Mouse (Mus musculus): ENCODE data around the gene Ptprt. TPM values are rescaled to one million over a fixed set of nuclear protein-coding genes. Genes with fewer than 3 reads are reported as not detected.
"Not testable (repeated sequence)": the region's sequence is repeated elsewhere in the genome, so short reads cannot be mapped to it uniquely, and the experiment has no call there.

Ptprt gene
- polyA plus RNA-seq, 1 experiment from 2014 or later = 15.0 TPM

DNA sequence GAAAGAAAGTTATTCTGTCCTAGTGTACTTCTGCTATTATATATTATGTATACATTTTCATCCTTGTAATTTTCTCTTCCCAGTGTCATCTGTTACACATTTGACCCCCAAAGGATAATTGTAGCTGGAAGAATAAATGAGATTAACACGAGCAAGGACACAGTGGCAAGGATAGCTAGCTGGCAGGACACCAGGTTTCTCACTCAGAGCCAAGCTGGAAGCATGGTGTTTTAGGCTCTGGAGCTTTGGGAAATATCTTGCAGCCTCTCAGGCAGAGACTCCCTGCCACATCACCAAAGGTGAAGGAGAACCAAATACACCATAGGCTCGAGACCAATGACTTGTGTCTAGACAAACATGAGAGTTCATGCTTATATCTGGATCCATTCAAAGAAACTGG lies 1141.3 kb downstream of the Ptprt start:
- 69% methylated on average over 2 of the region's 2 CpGs for WGBS
- H3K4me1 ChIP-seq = no peaks in the 10 kb centered on the region
- no peak overlapping the region for H3K4me2 ChIP-seq
- ATAC-seq (replicated peaks) = no peak
- no peaks in the 10 kb centered on the region for H3K36me3 ChIP-seq (replicated peaks)
- no peak overlapping the region for H3K4me3 ChIP-seq
- no peaks in the 10 kb centered on the region for H3K27me3 ChIP-seq (replicated peaks)
- no peak overlapping the region for H3K9ac ChIP-seq
- no peak overlapping the region for H3K27ac ChIP-seq
- no peaks in the 10 kb centered on the region for H3K9me3 ChIP-seq

DNA sequence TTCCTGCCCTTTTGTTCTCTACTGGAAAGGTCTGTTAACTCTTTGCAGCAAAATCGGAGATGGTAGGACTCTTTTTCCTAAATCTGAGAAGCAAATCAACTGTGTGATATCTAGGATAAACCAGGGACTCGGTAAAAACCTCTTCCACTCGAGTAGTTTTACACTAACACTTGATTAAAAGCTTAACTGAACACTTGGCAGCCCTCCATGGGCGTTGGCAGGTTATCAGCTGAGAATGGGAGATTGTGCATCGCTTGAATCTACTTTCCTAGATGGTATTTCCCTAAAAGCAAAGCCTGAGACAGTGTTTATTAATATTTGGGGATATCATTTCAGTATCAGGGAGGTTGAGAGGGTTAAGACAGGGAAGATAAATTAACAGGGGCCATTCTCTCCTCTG lies 1144.0 kb downstream of the Ptprt start:
- no peaks in the 10 kb centered on the region for H3K9me3 ChIP-seq
- ATAC-seq (replicated peaks) = no peak
- no peak overlapping the region for H3K4me3 ChIP-seq
- no peaks in the 10 kb centered on the region for H3K27me3 ChIP-seq (replicated peaks)
- no peaks in the 10 kb centered on the region for H3K4me1 ChIP-seq
- H3K36me3 ChIP-seq (replicated peaks) = no peaks in the 10 kb centered on the region
- H3K9ac ChIP-seq = no peak overlapping the region
- 44% methylated on average over 5 of the region's 5 CpGs for WGBS
- H3K27ac ChIP-seq = no peak overlapping the region
- H3K4me2 ChIP-seq = no peak overlapping the region

DNA sequence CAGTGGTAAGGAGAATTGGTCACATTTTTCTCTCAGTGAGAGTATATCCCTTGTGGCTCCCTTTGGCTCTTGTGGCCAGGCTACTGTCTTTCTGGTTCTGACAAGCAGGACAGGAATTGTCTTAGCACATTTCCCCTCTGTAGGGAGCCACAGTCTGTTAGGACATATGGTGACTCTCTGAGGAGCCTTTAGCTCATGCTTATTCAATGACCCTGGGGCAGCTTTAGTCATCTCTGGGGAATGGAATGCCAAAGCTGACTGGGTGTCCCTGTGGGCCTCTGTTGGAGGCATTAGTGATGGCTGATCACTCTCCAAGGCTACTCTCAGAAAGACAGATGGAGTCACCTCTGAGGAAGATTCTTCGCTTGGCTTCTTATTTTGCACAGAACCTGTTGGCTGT lies 1147.7 kb downstream of the Ptprt start:
- Histone ChIP-seq H3K4me3 (no peak overlapping the region), H3K27me3 (replicated peaks) (no peaks in the 10 kb centered on the region), H3K4me1 (peaks cover 8% of the 10 kb centered on the region), H3K4me2 (no peak overlapping the region), H3K9me3 (no peaks in the 10 kb centered on the region), H3K36me3 (replicated peaks) (no peaks in the 10 kb centered on the region), H3K9ac (no peak overlapping the region), H3K27ac (no peak overlapping the region)
- no peak for ATAC-seq (replicated peaks)
- WGBS = 82% methylated on average over 1 of the region's 1 CpGs

DNA sequence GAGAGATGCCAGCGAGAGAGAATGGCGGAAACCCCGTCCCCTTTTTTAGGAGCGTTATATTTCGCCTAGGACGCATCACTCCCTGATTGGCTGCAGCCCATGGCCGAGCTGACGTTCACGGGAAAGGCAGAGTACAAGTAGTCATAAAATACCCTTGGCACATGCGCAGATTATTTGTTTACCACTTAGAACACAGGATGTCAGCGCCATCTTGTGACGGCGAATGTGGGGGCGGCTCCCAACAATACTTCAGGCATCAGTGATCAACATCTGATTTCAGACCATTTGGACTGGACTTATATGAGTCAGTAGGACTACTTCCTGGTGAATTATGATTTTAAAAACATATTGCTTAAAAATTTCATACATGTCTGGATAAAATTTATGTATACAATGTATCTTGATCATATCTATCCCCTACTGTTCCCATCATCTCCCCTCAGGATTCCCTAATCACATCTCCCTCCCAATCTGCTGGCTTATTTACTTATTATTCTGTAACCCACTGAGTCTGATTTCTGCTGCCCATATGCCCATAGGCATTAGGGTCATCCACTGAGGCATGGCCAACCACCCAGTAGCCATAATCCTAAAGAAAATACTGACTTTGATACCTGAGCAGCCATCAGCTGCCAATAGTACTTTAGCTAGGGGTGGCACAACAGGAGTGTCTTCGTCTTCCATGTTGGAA lies 1148.9 kb downstream of the Ptprt start:
- not testable (repeated sequence) for H3K9ac ChIP-seq; H3K9me3 ChIP-seq; H3K27me3 ChIP-seq (replicated peaks); H3K4me3 ChIP-seq; H3K4me1 ChIP-seq; H3K36me3 ChIP-seq (replicated peaks); H3K27ac ChIP-seq; H3K4me2 ChIP-seq
- ATAC-seq (replicated peaks) = peak; percentile 78
- WGBS = 23% methylated on average over 6 of the region's 15 CpGs

DNA sequence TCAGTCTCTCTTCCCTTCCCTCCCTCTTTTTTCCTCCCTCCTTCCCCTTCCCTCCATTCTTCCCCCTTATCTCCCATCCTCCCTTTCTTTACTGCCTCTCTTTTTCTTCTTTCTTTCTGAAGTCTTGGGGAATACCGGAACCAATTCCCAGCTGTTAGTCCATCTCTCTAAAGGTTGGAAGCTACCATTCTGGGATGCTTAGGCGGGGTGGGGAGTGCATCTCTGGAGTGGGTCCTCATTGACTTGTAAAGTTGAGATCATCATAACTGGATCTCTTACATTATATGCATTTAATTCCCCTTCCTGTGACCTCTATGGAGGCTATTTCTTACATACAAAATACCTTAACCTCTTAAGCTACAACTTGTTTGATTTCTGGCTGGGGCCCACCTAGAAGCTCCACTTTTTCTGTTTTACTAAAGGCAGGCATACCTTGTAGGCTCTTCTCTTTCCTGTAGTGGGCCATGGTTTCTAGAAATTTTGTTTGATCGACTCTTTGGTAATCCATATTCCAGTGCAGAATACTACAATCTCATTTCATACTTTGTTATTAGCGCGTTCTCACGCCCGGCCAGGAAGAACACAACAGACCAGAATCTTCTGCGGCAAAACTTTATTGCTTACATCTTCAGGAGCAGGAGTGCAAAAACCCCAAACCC lies 1149.7 kb downstream of the Ptprt start:
- 14% methylated on average over 8 of the region's 8 CpGs for WGBS
- peaks cover 8% of the 10 kb centered on the region for H3K4me1 ChIP-seq
- H3K27me3 ChIP-seq (replicated peaks) = no peaks in the 10 kb centered on the region
- peak overlapping the region; percentile 59 for H3K4me2 ChIP-seq
- no peaks in the 10 kb centered on the region for H3K36me3 ChIP-seq (replicated peaks)
- peak; percentile 45; the same call in 1 of the 2 replicates for ATAC-seq (replicated peaks)
- no peaks in the 10 kb centered on the region for H3K9me3 ChIP-seq
- H3K4me3 ChIP-seq = peak overlapping the region; percentile 41
- H3K27ac ChIP-seq = 0 out of 2 replicates have a peak overlapping the region, but pooled peaks have one; percentile 20
- peak overlapping the region; percentile 25; the same call in 1 of the 2 replicates for H3K9ac ChIP-seq

DNA sequence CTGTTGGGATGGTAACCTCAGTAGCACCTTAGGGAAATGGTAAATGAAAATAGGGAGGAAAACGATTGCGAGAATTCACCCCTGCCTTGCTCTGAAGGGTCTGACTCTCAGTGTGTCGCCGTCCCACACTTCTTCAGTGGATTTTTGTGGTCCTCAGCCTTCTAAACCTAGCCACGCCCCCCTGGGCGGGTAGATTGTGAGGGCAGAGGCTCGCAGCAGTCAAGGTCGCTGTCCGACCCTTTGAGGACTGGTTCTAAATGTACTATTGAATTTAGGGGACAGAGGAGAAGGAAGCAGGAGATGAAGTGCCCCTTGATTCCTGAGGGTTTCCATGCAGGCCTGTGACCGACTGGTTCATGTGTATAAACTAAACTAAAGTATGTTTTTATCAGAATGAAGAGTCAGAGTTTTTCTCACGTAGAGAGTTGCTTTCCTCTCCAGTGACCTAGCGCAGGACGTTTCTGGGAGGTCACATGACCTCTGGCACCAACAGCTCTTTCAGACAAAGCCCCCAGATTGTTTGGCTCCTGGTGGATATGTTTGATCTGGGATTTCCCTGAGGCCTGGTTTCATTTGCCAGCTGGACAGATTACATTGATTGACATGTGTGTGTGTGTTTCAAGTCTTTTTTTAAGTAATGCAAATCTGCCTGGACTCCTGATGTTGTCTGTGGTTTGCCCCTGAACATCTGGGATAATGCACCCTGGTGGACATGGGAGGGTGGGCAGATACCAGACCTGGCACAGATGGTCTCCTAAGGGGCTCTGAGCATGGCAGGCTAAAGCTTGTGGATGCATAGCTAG lies 1161.6 kb downstream of the Ptprt start:
- Histone ChIP-seq H3K27me3 (replicated peaks) (no peaks in the 10 kb centered on the region), H3K4me3 (peak overlapping the region; percentile 35), H3K36me3 (replicated peaks) (no peaks in the 10 kb centered on the region), H3K4me1 (peaks cover 12% of the 10 kb centered on the region), H3K4me2 (peak overlapping the region; percentile 59), H3K9me3 (no peaks in the 10 kb centered on the region), H3K9ac (peak overlapping the region; percentile 36), H3K27ac (peak overlapping the region; percentile 22; the same call in 1 of the 2 replicates)
- peak; percentile 42; the same call in 1 of the 2 replicates for ATAC-seq (replicated peaks)
- 4% methylated on average over 13 of the region's 13 CpGs for WGBS

DNA sequence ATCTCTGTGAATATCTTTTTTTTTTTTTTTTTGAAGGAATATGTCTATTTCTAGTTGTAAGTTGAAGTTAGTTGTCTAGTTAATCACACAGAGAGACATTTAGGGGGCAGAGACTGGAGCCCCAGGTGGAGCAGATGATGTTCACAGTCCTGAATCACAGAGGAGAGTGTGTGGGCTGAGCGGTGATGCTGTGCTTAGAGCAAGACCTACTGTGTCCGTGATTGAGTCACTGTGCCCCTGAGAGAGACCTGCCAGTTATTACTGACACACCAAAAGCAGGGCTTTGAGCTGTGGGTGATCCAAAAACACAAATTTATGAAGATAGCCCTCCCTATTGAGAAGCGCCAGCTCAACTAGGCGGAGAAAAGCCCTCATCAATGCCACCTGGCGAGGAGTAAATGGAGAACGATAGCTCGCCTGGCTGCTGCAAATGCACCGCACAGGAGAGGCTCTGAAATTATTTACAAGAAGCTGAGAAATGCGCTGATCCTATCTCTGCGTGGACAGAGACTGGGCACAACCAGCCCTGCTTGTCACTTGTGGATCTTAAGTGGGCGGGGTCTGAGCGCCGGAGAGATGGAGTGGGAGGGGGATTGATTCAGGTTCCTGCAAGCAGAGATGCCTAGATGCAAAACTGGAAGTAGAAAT lies 1162.4 kb downstream of the Ptprt start:
- H3K4me1 ChIP-seq = peaks cover 12% of the 10 kb centered on the region
- H3K27me3 ChIP-seq (replicated peaks) = no peaks in the 10 kb centered on the region
- peak overlapping the region; percentile 36 for H3K9ac ChIP-seq
- H3K4me2 ChIP-seq = peak overlapping the region; percentile 59
- peak overlapping the region; percentile 35 for H3K4me3 ChIP-seq
- H3K9me3 ChIP-seq = no peaks in the 10 kb centered on the region
- no peaks in the 10 kb centered on the region for H3K36me3 ChIP-seq (replicated peaks)
- 16% methylated on average over 13 of the region's 13 CpGs for WGBS
- 0 out of 2 replicates have a peak, but pooled peaks have one; percentile 58 for ATAC-seq (replicated peaks)
- H3K27ac ChIP-seq = peak overlapping the region; percentile 22; the same call in 1 of the 2 replicates

DNA sequence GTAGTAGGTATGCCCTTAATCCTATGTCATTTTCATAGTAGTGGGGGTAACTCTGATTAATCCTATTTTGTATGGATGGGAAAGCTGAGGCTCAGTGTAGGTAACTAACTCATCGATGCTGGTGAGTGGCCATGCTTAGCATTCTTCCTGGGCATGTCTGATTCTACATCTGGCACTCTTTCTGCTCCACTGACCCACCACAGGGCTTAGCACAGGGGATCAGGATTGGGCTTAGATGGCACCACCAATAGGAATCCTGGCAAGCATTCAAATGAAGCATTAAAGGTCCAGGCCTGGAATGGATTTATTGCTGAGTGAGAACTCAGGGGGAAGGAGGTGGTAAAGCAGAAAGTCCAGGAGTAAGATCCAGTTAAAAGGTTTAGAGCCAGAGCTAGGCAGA lies 1179.2 kb downstream of the Ptprt start:
- Histone ChIP-seq H3K9ac (no peak overlapping the region), H3K4me1 (no peaks in the 10 kb centered on the region), H3K27ac (no peak overlapping the region), H3K4me3 (no peak overlapping the region), H3K4me2 (no peak overlapping the region), H3K36me3 (replicated peaks) (no peaks in the 10 kb centered on the region), H3K27me3 (replicated peaks) (no peaks in the 10 kb centered on the region), H3K9me3 (no peaks in the 10 kb centered on the region)
- 75% methylated on average over 1 of the region's 1 CpGs for WGBS
- ATAC-seq (replicated peaks) = no peak

DNA sequence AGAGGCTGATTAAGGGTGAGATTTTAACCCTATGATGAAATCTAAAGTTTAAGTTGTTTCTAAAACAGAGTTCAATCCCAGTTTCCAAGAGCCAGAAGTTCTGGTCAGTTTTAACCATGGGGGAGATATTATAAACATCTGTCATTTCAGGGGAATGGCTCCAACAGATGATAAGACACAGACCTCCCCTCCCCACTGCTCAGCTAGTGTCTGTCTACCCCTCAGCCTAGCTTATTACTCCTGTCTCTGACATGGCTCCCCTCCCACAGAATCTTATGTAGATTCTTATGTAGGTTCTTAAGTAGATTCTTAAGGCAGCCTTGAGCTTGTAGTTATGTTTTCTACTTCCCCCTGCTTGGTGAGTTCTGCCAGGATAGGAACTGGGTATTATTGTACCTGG lies 1180.5 kb downstream of the Ptprt start:
- Histone ChIP-seq H3K4me1 (no peaks in the 10 kb centered on the region), H3K4me3 (no peak overlapping the region), H3K9me3 (no peaks in the 10 kb centered on the region), H3K9ac (no peak overlapping the region), H3K4me2 (no peak overlapping the region), H3K36me3 (replicated peaks) (no peaks in the 10 kb centered on the region), H3K27me3 (replicated peaks) (no peaks in the 10 kb centered on the region), H3K27ac (no peak overlapping the region)
- ATAC-seq (replicated peaks) = no peak
